Mouse (Mus musculus) brain, embryonic 14.5 days (tissue): ENCODE measurements at regions not wholly inside any gene's neighbourhood (a gene's known extent, or its start where the extent isn't known, plus 50 kb on each side); places are given as distances from the start of the nearest gene placed in this dataset.

Experiments used
- CTCF ChIP-seq: fragments of 200-500 bp; IDR thresholded peaks from 2 replicates; pipeline ENCODE4 v1.5.1; 2012; ENCODE audit warnings: inconsistent platforms, mild to moderate bottlenecking, moderate library complexity, borderline replicate concordance; ENCODE audit not compliant: insufficient read depth, insufficient read length; ENCODE audit errors: extremely low read depth
- POLR2A ChIP-seq: fragments of 200-500 bp; IDR thresholded peaks from 2 replicates; pipeline ENCODE4 v1.6.1; 2012; ENCODE audit warnings: mild to moderate bottlenecking, inconsistent platforms, borderline replicate concordance; ENCODE audit not compliant: poor library complexity, insufficient read depth, insufficient read length, severe bottlenecking; ENCODE audit errors: extremely low read depth

DNA sequence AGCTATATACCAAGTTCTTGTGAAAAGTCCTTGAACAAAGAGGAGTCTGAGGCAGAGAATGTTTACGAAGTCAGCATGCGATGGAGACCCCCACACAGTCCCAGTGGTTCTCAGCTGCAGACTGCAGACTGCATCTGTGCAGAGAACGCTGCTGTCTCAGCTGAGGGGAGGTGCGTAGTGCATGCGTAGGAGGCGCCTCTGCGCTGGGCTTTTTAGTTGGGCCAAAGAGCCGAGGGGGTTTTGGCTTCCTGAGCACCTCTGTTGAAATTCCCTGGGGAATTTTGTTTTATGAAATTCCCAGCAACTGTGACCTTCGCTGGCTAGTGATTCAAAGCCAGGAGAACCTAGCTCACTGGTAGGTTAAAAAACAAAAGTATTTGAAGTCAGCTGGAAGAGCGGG, 56.9 kb upstream of the Cyp1b1 start:
- TF ChIP-seq POLR2A = no peak
- TF ChIP-seq CTCF = no peak
